Mouse (Mus musculus): ENCODE measurements around the gene Gpm6a.
"Not testable (repeated sequence)": the region's sequence is repeated elsewhere in the genome, so short reads cannot be mapped to it uniquely, and the experiment has no call there.

Gene Gpm6a

DNA sequence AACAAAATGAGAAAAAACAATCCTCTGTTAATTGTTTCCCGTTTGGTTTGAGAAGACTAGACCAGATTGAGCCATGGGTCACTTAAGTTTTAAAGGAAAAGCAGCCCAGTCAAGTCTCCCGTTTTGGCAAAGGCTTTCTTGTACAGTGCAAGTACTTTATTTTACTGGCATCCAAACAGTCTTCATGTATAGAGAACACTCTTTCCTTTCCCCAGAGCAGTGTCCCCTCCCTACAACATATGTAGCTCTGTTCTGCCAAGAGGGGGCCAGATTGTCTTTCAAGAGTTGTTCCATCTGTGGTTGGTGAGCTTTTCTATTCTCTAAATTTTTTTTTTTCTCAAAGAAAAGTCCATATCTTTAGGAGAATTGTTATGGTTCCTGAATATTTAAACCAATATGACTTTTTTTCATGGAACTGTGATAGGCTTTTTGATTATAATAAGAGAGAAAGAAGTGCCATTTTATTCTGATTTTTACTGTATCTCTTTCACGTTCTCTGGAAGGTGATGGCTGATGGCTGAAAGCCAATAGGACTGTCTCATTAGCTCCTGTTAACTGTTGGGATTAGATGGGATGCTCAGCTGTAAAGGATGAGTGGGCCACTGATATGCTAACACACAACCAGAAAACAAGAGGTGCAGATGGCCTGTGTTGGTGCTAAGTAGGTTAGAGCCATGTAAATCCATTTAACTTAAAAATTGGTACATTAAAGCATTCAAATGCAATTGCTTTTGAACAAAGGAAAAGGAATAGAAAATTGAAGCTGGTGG, 37.4 kb downstream of the Gpm6a start:
- in situ Hi-C loops (cut with MboI; ENCODE audit: low pct_unique_long_range_greater_than_20kb in 1 of 2, low sequenced_read_pairs in 2 of 2, unreplicated experiment in 1 of 2) = no loop called here

GRCm38 (mm10) chr8:54995662-54996061, 41.0 kb downstream of the Gpm6a start:
- in situ Hi-C loops (cut with MboI; ENCODE audit: low pct_unique_long_range_greater_than_20kb in 1 of 2, low sequenced_read_pairs in 2 of 2, unreplicated experiment in 1 of 2) = no loop called here

GRCm38 (mm10) chr8:55002398-55002797, 47.8 kb downstream of the Gpm6a start:
- in situ Hi-C loops (cut with MboI; ENCODE audit: low pct_unique_long_range_greater_than_20kb in 1 of 2, low sequenced_read_pairs in 2 of 2, unreplicated experiment in 1 of 2) = no loop called here

- in situ Hi-C loops (cut with MboI; ENCODE audit: low pct_unique_long_range_greater_than_20kb in 1 of 2, low sequenced_read_pairs in 2 of 2, unreplicated experiment in 1 of 2) = no loop called here
Measured at GRCm38 (mm10) chr8:55002946-55003345, 48.3 kb downstream of the Gpm6a start.

GRCm38 (mm10) chr8:55012228-55012627, 57.6 kb downstream of the Gpm6a start:
- in situ Hi-C loops (cut with MboI; ENCODE audit: low pct_unique_long_range_greater_than_20kb in 1 of 2, low sequenced_read_pairs in 2 of 2, unreplicated experiment in 1 of 2) = no loop called here

GRCm38 (mm10) chr8:55017071-55017470, 62.4 kb downstream of the Gpm6a start:
- in situ Hi-C loops (cut with MboI; ENCODE audit: low pct_unique_long_range_greater_than_20kb in 1 of 2, low sequenced_read_pairs in 2 of 2, unreplicated experiment in 1 of 2) = no loop called here

DNA sequence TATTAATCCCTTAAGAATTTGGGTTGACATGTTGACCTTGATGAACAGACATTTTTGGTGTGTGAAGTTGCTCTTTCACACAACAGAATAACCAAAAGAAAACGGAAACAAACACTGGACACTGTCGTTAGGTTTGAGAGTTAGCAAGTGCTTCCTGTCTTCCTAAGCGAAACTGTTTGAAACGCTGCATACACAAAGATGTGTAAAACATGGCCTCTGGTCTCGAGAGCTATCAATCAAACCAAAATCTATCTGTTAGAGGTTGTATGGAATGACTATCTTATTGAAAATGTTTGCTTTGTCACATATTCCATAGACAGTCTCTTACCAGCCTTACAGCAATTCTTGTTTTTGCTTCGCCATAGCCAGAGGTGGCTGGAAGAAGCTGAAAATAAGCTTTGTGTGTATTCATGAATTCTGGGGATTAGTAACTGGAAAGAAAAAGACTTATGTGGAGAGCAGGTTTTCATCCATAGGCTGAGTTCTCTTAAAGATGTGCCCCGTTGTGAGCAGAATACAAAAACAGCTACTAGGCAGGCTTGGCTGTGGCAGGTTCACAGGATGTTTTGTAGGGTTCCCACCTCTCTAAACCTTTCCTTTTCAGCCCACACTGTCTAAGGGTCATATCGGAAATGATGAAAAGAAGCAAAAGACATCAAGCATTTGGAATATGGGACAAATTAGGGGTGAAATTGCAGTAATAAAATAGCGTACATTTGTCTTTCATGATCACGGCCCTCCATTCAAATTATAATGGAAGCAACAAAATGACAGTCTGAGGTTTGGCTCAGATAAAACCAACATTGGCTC, 71.4 kb downstream of the Gpm6a start:
- in situ Hi-C loops (cut with MboI; ENCODE audit: low pct_unique_long_range_greater_than_20kb in 1 of 2, low sequenced_read_pairs in 2 of 2, unreplicated experiment in 1 of 2) = no loop called here

DNA sequence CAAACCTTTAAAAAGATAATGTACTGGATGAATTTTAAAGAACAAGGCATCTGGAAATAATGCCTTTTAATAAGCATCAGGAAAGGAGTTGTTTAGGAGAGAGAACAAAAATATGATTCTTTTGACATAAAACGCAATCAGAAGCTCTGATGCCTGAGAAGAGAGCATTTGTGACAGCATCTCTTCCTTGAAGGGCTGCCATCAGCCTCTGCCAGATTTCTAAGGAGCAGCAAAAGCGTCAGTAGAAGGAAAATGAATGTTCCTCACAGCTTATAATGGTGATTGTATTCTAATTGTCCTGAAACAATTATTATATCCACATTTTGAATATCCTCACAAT, 72.0 kb downstream of the Gpm6a start:
- in situ Hi-C loops (cut with MboI; ENCODE audit: low pct_unique_long_range_greater_than_20kb in 1 of 2, low sequenced_read_pairs in 2 of 2, unreplicated experiment in 1 of 2) = no loop called here

DNA sequence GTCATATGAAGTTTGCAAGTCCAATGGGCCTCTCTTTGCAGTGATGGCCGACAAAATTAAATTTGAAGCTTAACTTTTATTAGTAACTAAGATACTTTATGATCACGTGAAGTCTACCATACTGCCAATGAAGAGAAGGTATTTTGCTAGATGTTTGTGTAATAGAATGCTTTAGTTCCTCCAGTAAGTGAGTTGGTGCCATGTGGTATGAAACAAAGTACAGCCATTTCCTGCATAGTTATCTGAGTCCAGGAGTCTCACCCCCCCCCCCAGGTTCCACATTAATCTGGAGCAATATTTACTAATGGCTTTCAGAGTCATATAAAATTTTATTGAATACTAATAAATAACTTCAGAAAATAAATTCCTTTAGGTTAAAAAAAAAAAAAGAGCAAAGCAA, 73.7 kb downstream of the Gpm6a start:
- in situ Hi-C loops (cut with MboI; ENCODE audit: low pct_unique_long_range_greater_than_20kb in 1 of 2, low sequenced_read_pairs in 2 of 2, unreplicated experiment in 1 of 2) = no loop called here

DNA sequence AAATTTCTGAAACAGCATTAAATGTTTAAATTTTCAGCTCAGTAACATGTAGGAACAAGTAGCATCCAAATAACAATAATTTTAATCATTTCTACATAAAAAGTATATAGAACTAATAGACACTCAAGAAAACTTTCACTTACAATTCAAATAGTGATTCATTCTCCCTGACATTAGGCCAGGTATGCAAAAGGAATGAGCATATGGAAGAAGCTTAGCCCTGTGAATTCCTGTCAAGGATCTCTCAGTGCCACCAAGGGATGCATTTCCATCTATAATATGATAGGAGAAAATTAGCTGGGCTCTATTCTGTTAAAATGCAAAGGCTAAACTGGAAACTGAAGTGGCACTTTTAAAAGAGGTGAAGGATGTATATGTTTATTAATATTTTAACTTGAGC, 76.5 kb downstream of the Gpm6a start:
- in situ Hi-C loops (cut with MboI; ENCODE audit: low pct_unique_long_range_greater_than_20kb in 1 of 2, low sequenced_read_pairs in 2 of 2, unreplicated experiment in 1 of 2) = no loop called here

GRCm38 (mm10) chr8:55034309-55034708, 79.7 kb downstream of the Gpm6a start:
- in situ Hi-C loops (cut with MboI; ENCODE audit: low pct_unique_long_range_greater_than_20kb in 1 of 2, low sequenced_read_pairs in 2 of 2, unreplicated experiment in 1 of 2) = no loop called here

- in situ Hi-C loops (cut with MboI; ENCODE audit: low pct_unique_long_range_greater_than_20kb in 1 of 2, low sequenced_read_pairs in 2 of 2, unreplicated experiment in 1 of 2) = no loop called here
Measured at GRCm38 (mm10) chr8:55035416-55035815, 80.8 kb downstream of the Gpm6a start.

GRCm38 (mm10) chr8:55042955-55043354, 88.3 kb downstream of the Gpm6a start:
- in situ Hi-C loops (cut with MboI; ENCODE audit: low pct_unique_long_range_greater_than_20kb in 1 of 2, low sequenced_read_pairs in 2 of 2, unreplicated experiment in 1 of 2) = no loop called here

DNA sequence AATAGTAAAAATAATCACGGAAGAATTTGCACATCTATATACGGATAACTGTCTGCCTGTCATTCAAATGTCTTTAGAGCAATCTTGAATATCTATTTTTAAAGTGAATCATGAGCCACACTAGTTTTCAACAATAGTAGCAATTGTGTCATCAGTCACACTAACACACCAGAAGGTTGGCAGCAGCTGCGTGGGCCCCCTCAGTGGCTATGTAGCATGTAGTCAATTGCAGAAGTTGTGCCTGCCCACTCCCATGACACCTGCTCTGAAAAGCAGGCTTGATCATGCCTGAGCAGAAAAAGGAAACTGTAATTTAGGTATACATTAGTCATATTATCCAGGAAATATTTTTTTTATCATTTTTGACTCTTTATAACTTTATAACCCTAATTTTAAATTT, 93.8 kb downstream of the Gpm6a start:
- in situ Hi-C loops (cut with MboI; ENCODE audit: low pct_unique_long_range_greater_than_20kb in 1 of 2, low sequenced_read_pairs in 2 of 2, unreplicated experiment in 1 of 2) = no loop called here

- in situ Hi-C loops (cut with MboI; ENCODE audit: low pct_unique_long_range_greater_than_20kb in 1 of 2, low sequenced_read_pairs in 2 of 2, unreplicated experiment in 1 of 2) = no loop called here
Measured at GRCm38 (mm10) chr8:55049979-55050378, 95.3 kb downstream of the Gpm6a start.

DNA sequence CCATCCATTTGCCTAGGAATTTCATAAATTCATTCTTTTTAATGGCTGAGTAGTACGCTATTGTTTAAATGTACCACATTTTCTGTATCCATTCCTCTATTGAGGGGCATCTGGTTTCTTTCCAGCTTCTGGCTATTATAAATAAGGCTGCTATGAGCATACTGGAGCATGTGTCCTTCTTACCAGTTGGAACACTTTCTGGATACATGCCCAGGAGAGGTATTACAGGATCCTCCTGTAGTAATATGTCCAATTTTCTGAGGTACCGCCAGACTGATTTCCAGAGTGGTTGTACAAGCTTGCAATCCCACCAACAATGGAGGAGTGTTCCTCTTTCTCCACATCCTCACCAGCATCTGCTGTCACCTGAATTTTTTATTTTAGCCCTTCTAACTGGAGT, 114.2 kb downstream of the Gpm6a start:
- in situ Hi-C loops (cut with MboI; ENCODE audit: low pct_unique_long_range_greater_than_20kb in 1 of 2, low sequenced_read_pairs in 2 of 2, unreplicated experiment in 1 of 2) = not testable (repeated sequence)

DNA sequence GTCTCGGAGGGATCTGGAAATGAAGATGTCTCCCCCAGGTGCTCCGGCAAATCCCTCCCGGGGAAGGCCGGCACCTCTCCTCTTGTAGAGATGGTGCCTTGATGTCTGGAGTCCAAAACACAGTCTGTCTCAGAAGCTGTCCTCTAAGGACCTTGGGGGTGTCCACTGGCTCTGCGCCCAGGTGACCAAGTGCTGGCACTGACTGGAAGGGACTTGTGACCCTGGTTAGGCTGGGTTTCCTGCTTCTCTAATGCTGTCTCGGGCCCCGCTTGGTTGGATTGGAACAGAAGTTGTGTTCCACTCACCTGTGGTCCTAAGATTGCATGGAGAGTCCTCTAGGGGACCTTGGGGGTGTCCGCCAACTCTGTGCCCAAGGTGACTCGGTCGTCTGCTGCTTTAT, 118.8 kb downstream of the Gpm6a start:
- in situ Hi-C loops (cut with MboI; ENCODE audit: low pct_unique_long_range_greater_than_20kb in 1 of 2, low sequenced_read_pairs in 2 of 2, unreplicated experiment in 1 of 2) = no loop called here

DNA sequence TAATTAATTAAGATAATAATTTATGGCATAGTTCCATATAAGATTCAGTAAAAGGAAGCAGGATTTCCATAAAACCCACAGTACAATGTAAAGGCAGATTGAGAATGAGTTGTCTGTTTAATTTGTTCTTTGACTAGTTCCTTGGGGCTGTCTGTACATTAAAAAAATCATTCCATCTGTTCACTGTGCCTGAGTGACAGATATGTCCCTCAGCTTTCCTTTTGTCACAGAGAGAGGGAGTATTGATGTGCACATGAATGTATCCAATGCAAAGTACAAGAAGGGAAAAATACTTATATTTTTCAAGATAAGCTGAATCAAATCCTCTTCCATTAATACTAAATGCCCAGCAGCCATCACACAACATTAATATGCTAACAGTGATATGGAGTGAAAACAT, 147.6 kb downstream of the Gpm6a start:
- in situ Hi-C loops (cut with MboI; ENCODE audit: low pct_unique_long_range_greater_than_20kb in 1 of 2, low sequenced_read_pairs in 2 of 2, unreplicated experiment in 1 of 2) = no loop called here

DNA sequence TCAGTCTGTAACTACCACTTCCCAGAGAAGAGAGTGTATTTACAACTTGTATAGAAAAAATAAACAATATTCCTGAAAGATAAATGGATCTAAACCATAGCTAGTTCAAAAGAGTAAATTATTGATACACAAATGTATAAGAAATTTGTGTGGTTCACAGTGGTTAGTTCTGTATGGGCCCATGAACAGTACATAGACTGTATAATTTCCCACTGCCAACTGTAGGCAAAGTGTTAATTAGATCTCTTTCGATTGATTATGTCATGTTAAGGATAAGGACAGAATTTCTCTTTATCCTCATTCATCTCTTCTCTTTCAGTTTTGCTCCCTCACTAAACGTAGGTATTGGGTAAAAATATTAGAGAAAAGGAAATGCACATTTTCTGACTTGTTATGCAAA, 148.4 kb downstream of the Gpm6a start:
- in situ Hi-C loops (cut with MboI; ENCODE audit: low pct_unique_long_range_greater_than_20kb in 1 of 2, low sequenced_read_pairs in 2 of 2, unreplicated experiment in 1 of 2) = no loop called here

DNA sequence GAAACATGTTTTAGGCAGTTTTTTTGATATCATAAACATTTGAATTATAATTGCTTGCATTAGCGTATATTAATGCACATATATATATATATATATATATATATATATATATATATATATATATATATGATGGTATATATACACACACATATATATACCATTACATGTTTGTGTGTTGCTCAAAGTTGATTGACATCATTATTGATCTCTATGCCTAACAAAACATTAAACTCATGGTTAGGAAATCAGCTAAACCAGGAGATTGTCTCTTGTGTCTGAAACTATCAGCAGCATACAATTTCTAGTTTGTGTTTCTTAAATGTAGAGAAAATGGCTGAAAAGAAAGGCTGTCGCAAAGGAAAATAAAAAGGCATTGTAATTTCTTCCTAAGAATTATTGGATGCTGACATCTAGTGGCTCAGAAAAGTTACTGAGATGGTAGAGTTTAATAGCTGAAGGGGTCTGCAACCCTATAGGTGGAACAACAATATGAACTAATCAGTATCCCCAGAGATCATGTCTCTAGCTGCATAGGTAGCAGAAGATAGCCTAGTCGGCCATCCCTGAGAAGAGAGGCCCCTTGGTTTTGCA, 149.3 kb downstream of the Gpm6a start:
- in situ Hi-C loops (cut with MboI; ENCODE audit: low pct_unique_long_range_greater_than_20kb in 1 of 2, low sequenced_read_pairs in 2 of 2, unreplicated experiment in 1 of 2) = no loop called here

Data from mouse embryonic stem cell (cell line).